Mouse (Mus musculus) cerebellum, adult 11 months (tissue): ENCODE data around the gene Cpne9.
"Not testable (repeated sequence)": the region's sequence is repeated elsewhere in the genome, so short reads cannot be mapped to it uniquely, and the experiment has no call there.

Experiments
- DNase-seq: peaks from one replicate; pipeline ENCODE4 v3.0.0; 2022

Cpne9 gene

GRCm38 (mm10) chr6:113292938-113293337 lies 10.8 kb downstream of the Cpne9 start:
- no peak for DNase-seq

- DNase-seq = no peak
These were observed 13.9 kb downstream of the Cpne9 start for GRCm38 (mm10) chr6:113296046-113296445.

DNA sequence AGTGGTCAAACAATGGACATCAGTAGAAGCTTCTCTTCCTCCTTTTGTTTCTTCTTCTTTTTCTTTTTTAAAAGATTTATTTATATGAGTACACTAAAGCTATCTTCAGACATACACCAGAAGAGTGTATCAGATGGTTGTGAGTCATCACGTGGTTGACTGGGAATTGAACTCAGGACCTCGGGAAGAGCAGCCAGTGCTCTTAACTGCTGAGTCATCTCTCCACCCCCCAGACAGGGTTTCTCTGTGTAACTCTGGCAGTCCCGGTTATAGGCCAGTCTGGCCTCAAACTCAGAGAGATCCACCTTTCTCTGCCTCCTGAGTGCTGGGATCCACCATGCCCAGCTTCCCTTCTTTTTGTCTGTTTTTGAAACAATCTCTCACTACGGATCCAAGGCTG lies 14.5 kb downstream of the Cpne9 start:
- no peak for DNase-seq

DNA sequence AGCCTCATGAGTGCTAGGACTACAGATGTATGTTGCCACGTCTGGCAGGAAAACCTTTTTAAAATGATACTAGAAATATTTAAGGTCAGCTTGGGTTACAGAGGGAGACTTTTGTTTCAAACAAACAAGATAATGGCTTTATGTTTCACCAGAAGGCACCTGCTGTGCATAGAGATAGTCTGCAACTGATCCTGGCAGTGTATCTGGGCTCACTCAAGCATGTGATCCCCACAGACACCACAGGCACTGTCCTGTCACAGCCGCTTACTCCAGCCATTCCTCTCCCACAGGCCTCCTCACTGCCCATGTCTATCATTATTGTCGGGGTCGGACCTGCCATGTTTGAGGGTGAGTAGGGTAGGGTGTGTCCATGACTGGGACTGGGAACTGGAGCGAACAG lies 19.2 kb downstream of the Cpne9 start:
- no peak for DNase-seq

DNA sequence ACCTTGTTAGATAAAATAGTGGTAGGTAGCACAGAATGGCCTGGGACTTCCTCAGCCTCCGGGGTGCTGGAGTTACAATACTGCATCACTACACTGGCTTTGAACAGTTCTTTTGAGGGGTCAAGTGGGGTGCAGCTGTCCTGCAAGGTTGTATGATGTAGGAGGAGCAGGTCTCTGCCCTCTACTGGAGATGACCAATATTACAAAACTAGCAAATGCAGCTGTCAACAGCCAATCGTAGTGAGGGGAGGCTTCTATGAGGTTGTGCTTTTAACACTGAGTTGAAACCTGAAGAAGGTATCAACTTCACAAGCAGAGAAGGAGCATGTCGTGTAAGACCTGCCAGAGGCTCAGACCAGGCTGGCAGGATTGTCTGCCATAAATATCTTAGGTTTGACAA lies 20.2 kb downstream of the Cpne9 start:
- DNase-seq = no peak

DNA sequence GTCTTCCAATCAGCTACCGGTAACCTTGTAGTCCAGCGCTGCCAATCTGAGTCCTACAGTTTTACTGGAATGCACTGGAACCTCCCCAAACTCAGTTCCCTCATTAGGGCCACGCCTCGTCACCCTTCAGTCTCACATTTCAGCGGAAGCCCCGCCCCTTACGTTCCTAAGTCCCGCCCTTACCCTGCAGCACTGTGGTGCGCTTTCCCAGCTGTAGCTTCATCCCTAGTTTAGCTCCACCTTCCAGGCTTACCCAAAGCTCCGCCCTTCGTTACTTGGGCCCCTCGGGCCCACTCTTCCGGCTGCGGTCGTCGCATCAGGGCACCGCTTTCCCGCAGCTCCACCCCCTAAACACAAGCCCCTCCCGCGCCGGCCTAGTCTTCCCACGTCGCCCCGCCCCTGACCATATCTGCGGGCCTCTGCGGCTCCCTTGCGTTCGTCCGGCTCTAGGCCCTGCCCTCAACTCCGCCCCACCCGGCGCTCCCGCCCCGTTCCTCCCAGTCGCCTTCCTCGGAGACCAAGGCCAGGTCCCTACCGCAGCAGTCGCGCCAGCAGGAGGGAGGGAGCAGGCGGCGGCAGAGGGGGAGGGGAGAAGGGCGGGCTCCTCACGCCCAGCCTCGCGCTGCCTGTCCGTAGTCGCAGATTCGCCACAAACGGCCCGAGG lies 24.3 kb downstream of the Cpne9 start:
- peak; percentile 100 for DNase-seq

DNA sequence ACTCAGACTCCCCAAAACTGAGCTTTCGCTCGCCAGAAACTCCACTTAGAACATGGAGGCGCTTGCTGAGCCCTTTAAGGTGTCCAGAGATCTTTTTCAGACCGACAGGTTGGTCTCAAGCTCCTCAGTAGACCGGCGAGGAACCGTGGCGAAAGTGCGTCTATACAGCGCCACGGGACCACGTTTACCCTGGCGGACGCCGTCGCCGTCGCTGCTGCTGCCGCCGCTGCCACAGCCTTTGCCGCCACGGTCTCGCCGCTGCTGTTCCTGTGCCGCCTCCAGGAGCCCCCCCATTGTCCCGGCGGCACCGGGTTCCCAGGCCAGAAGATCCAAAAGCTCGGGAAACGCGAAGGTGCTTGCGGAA lies 24.9 kb downstream of the Cpne9 start, which contains the start of gene Brpf1:
Gene Brpf1 (plus strand): TSS at position 152 of the 364 bp plus-strand sequence.
- DNase-seq = no peak

DNA sequence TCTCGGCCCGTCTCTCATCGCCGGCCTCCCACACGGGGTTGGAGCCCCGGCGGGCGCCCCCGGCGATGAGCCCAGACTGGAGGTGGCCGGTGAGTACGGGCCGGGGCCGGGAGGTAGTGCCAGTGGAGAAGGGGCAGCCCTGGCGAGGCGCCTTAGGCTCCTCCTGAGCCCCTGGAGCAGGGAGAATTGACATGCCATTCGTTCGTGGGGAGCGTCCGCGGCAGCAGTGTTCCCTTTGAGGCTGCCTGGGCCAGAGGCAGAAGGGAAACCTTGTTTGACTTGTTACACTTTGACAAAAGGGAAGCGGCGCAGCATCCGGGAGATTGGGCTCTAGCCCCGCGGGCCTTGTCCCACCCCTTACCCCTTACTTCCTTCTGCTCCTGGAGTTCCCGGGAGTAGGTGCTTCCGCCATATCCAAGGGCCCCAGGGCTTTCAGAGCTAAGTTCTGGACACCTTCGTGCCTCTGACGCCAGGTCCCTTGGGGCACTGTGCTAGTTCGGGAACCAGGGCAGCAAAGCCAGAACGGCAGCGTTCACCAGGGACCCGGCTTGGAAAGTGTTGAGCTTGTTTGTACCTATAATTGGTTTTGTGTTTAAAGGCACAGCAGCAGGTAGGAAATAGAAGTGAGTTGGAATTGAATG lies 25.5 kb downstream of the Cpne9 start:
- peak; percentile 47 for DNase-seq

GRCm38 (mm10) chr6:113308141-113308540 lies 26.0 kb downstream of the Cpne9 start:
- peak; percentile 71 for DNase-seq

GRCm38 (mm10) chr6:113315972-113316371 lies 33.9 kb downstream of the Cpne9 start:
- no peak for DNase-seq

GRCm38 (mm10) chr6:113326533-113327315 lies 44.6 kb downstream of the Cpne9 start, which contains the start of gene Ogg1:
Gene Ogg1, plus strand, starts transcription at chr6:113326972.
- peak; percentile 96 for DNase-seq

- no peak for DNase-seq
These were observed 47.3 kb downstream of the Cpne9 start for GRCm38 (mm10) chr6:113329396-113329795.

DNA sequence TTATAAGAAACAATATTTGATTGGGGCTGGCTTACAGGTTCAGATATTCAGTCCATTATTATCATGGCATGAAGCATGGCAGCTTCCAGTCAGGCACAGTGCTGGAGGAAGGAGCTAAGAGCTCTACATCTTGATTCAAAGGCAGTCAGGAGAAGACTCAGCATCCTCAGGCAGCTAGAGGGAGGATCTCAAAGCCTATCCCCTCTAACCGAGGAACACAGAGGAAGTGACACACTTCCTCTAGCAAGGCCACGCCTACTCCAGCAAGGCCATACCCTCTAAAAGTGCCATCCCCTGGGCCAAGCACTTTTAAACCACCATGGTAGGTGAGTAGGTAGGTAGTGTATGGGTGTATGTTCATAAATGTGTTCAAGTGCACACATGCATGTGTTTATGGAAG lies 48.4 kb downstream of the Cpne9 start:
- DNase-seq = no peak

DNA sequence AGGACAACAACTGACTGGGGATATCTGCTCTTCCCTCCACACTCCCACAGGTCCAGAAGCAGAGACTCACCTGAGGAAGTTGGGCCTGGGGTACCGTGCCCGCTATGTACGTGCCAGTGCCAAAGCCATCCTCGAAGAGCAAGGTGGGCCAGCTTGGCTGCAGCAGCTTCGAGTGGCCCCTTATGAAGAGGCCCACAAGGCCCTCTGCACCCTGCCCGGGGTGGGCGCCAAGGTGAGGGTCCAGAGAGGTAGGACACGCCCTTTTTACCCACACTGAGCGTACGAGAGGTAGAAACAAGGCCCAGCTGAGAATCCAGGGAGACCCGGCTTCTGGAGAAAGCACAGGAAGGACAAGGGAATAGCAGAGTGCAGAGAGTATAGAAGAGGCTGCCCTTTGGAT lies 49.6 kb downstream of the Cpne9 start:
- DNase-seq = no peak

GRCm38 (mm10) chr6:113332734-113333133 lies 50.6 kb downstream of the Cpne9 start:
- not testable (repeated sequence) for DNase-seq

GRCm38 (mm10) chr6:113333137-113333950 lies 51.2 kb downstream of the Cpne9 start:
- DNase-seq = no peak

GRCm38 (mm10) chr6:113334216-113334615 lies 52.1 kb downstream of the Cpne9 start:
- DNase-seq = no peak

- DNase-seq = no peak
These were observed 54.9 kb downstream of the Cpne9 start for GRCm38 (mm10) chr6:113336852-113337620.

- no peak for DNase-seq
These were observed 59.5 kb downstream of the Cpne9 start for GRCm38 (mm10) chr6:113341574-113341973.

GRCm38 (mm10) chr6:113342297-113342696 lies 60.2 kb downstream of the Cpne9 start:
- DNase-seq = no peak

DNA sequence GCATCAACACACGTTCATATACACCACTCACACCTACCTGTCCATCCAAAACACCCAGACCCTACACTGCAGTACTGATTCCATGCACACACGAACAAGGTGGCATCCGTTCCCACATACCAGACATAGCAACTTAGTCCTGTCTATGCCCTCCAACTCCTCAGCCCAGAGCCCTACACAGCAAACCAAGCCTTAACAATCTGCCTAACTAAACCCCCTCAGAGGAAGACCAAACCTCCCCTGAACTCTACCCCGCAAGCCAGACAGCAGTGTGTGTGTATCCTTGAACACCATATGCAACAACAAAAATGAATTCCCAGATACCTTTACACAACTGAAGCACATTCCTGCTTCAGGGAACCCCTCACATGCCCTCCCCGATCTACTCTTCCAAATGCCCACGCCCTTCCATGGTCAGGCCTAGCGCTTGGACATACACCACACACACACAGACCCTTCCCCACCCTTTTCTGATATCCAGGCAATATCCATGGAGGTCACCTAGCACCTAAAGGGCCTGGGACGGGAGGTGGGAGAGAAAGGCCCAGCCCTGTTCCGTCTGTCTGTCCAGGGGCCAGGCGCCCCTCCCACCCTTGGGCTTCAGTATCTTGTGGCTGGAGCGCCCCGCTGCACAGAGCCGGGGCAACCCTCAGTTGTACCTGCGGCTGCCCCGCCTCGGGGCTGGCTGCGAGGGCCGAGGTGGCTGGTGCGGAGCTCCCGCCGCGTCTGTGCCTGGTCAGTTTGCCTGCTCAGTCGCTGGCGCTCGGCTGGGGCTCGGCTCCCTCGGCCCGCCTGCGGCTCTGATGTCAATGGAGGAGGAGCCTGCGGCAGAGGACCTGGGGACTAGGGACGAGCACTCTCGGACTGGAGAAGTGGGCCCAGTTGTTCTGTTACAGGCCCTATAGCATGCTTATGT lies 61.3 kb downstream of the Cpne9 start, which contains the start of gene Camk1:
Gene Camk1 (minus strand): TSS at position 808 of the 916 bp plus-strand sequence.
- peak; percentile 78 for DNase-seq
